Mouse (Mus musculus): ENCODE results near the gene Grid1. TPM values are rescaled to one million over a fixed set of nuclear protein-coding genes. Genes with fewer than 3 reads are reported as not detected.

Gene Grid1
- polyA plus RNA-seq, 1 experiment: 0.24 TPM

- H3K9ac ChIP-seq (ENCODE audit: low read depth, poor library complexity, severe bottlenecking): no peak overlapping the region
- no peak for TF ChIP-seq CTCF (IDR thresholded peaks at IDR 0.05; ENCODE audit: low read depth, low read length)
- TF ChIP-seq POLR2A (IDR thresholded peaks at IDR 0.05; ENCODE audit: insufficient read depth, low read length): no peak
- TF ChIP-seq EP300 (IDR thresholded peaks at IDR 0.05; ENCODE audit: insufficient read depth, low read depth, low read length): no peak
- H3K36me3 ChIP-seq (ENCODE audit: control insufficient read depth, insufficient read depth, low read length, poor library complexity, severe bottlenecking): no peaks in the 10 kb centered on the region
- no peak overlapping the region for H3K27ac ChIP-seq (ENCODE audit: insufficient read depth, low read length)
- no peaks in the 10 kb centered on the region for H3K9me3 ChIP-seq (replicated peaks; ENCODE audit: control insufficient read depth, insufficient read depth, low read length, poor library complexity, severe bottlenecking)
- H3K4me3 ChIP-seq (ENCODE audit: low read depth, low read length): no peak overlapping the region
- H3K4me1 ChIP-seq (ENCODE audit: control insufficient read depth, insufficient read depth, low read length): no peaks in the 10 kb centered on the region
- no peaks in the 10 kb centered on the region for H3K27me3 ChIP-seq (ENCODE audit: control insufficient read depth, insufficient read depth, low read length, poor library complexity, severe bottlenecking)
These were observed 536.1 kb downstream of the Grid1 start for GRCm38 (mm10) chr14:35356011-35356410.

DNA sequence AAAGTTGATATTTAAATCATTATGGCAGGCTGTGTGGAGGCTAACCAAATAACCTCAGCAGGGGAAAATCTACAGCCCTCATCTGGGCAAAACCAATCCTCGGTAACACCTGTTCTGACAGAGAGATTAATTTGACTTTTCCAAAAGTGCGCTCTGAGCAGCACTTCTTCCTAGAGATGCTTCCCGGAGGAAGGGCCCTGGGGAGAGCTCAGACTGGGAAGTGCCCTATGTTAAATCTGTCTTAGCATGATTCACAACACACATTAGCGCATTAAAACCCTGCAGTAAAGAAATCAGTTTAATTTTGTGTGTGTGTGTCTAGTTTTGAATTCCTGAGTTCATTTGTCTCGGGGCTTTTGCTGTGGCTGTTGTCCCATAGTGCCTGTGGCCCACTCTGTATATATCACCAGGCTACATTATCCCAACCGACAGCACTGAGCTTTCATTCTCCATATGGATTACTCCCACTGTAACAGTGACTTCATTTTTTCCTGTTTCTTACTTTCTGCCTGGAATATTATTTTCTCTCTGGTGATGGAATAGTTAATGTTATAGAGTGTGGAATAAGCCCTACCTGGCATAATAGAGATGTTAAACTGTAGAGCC lies 536.7 kb downstream of the Grid1 start:
- H3K27ac ChIP-seq (ENCODE audit: insufficient read depth, low read length): no peak overlapping the region
- H3K9me3 ChIP-seq (replicated peaks; ENCODE audit: control insufficient read depth, insufficient read depth, low read length, poor library complexity, severe bottlenecking): no peaks in the 10 kb centered on the region
- TF ChIP-seq CTCF (IDR thresholded peaks at IDR 0.05; ENCODE audit: low read depth, low read length): no peak
- TF ChIP-seq EP300 (IDR thresholded peaks at IDR 0.05; ENCODE audit: insufficient read depth, low read depth, low read length): no peak
- no peak for TF ChIP-seq POLR2A (IDR thresholded peaks at IDR 0.05; ENCODE audit: insufficient read depth, low read length)
- no peaks in the 10 kb centered on the region for H3K36me3 ChIP-seq (ENCODE audit: control insufficient read depth, insufficient read depth, low read length, poor library complexity, severe bottlenecking)
- no peaks in the 10 kb centered on the region for H3K4me1 ChIP-seq (ENCODE audit: control insufficient read depth, insufficient read depth, low read length)
- H3K27me3 ChIP-seq (ENCODE audit: control insufficient read depth, insufficient read depth, low read length, poor library complexity, severe bottlenecking): no peaks in the 10 kb centered on the region
- no peak overlapping the region for H3K9ac ChIP-seq (ENCODE audit: low read depth, poor library complexity, severe bottlenecking)
- no peak overlapping the region for H3K4me3 ChIP-seq (ENCODE audit: low read depth, low read length)

- Histone ChIP-seq H3K27me3 (ENCODE audit: control insufficient read depth, insufficient read depth, low read length, poor library complexity, severe bottlenecking) (no peaks in the 10 kb centered on the region), H3K27ac (ENCODE audit: insufficient read depth, low read length) (no peak overlapping the region), H3K9me3 (replicated peaks; ENCODE audit: control insufficient read depth, insufficient read depth, low read length, poor library complexity, severe bottlenecking) (no peaks in the 10 kb centered on the region)
These were observed 538.4 kb downstream of the Grid1 start for GRCm38 (mm10) chr14:35358136-35358821.

DNA sequence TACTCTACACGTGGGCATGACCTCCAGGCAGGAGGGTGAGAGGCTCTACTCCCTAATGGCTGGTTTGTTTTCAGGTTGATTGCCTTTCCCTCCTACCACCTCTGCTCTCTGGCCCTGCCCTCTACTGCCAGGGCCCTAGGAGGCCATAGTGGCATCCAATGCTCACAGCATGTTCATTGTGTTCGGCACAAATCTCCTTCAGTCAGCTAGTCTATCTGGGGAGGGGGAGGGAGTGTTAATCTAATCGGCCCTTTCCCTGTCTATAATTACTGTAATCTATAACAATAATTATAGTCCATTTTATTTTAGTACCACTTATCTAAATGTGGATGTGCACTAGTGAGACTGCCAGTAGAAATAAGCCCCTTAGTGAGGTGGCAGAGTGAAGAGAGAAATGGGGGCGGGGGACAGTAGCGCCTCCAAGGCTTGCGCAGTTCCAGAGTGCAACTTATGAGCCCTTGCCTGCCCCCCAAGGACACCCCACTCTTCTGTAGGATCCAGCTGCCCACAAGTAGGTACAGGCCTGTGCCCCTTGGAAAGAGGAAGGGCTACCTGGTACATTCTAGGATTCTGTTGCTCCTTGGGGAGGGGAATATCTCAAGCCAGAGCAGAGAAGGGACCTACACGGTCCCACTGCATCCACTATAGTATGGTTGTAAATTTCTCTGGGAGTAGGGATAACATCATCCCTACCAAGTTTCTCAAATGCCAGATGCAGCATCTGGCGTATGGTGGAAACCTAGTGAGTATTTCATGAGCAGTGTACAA lies 545.5 kb downstream of the Grid1 start:
- no peak for TF ChIP-seq POLR2A (IDR thresholded peaks at IDR 0.05; ENCODE audit: insufficient read depth, low read length)
- TF ChIP-seq CTCF (IDR thresholded peaks at IDR 0.05; ENCODE audit: low read depth, low read length): no peak
- H3K9ac ChIP-seq (ENCODE audit: low read depth, poor library complexity, severe bottlenecking): no peak overlapping the region
- H3K4me3 ChIP-seq (ENCODE audit: low read depth, low read length): no peak overlapping the region
- H3K27me3 ChIP-seq (ENCODE audit: control insufficient read depth, insufficient read depth, low read length, poor library complexity, severe bottlenecking): no peaks in the 10 kb centered on the region
- H3K4me1 ChIP-seq (ENCODE audit: control insufficient read depth, insufficient read depth, low read length): no peaks in the 10 kb centered on the region
- H3K36me3 ChIP-seq (ENCODE audit: control insufficient read depth, insufficient read depth, low read length, poor library complexity, severe bottlenecking): no peaks in the 10 kb centered on the region
- no peak overlapping the region for H3K27ac ChIP-seq (ENCODE audit: insufficient read depth, low read length)
- H3K9me3 ChIP-seq (replicated peaks; ENCODE audit: control insufficient read depth, insufficient read depth, low read length, poor library complexity, severe bottlenecking): no peaks in the 10 kb centered on the region

More at GRCm38 (mm10) chr14:35358136-35358821, 538.4 kb downstream of the Grid1 start:
- Histone ChIP-seq H3K9ac (ENCODE audit: low read depth, poor library complexity, severe bottlenecking) (no peak overlapping the region), H3K4me3 (ENCODE audit: low read depth, low read length) (no peak overlapping the region), H3K4me1 (ENCODE audit: control insufficient read depth, insufficient read depth, low read length) (no peaks in the 10 kb centered on the region), H3K36me3 (ENCODE audit: control insufficient read depth, insufficient read depth, low read length, poor library complexity, severe bottlenecking) (no peaks in the 10 kb centered on the region)
- TF ChIP-seq POLR2A (IDR thresholded peaks at IDR 0.05; ENCODE audit: insufficient read depth, low read length): no peak
- no peak for TF ChIP-seq EP300 (IDR thresholded peaks at IDR 0.05; ENCODE audit: insufficient read depth, low read depth, low read length)
- TF ChIP-seq CTCF (IDR thresholded peaks at IDR 0.05; ENCODE audit: low read depth, low read length): no peak

DNA sequence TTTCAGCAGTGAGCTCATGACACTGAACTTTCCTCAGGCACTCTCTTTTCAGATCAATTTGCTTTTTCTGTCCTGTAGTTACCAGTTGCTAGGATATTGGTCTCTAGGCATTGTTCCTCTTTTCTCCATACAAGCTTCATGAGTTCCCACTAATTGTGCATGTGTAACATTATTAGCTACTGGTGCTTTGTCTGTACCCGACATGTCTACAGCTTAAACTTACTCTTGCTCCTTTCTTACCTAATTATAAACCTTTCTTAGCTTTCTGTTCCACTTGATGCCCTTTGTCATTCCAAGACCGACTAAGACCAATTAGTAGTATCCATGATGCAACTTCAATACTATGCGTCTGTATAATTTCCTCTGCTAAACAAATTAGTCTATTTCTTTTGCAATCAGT lies 554.5 kb downstream of the Grid1 start:
- Histone ChIP-seq H3K4me1 (ENCODE audit: control insufficient read depth, insufficient read depth, low read length) (no peaks in the 10 kb centered on the region), H3K27me3 (ENCODE audit: control insufficient read depth, insufficient read depth, low read length, poor library complexity, severe bottlenecking) (no peaks in the 10 kb centered on the region), H3K4me3 (ENCODE audit: low read depth, low read length) (no peak overlapping the region), H3K9ac (ENCODE audit: low read depth, poor library complexity, severe bottlenecking) (no peak overlapping the region), H3K27ac (ENCODE audit: insufficient read depth, low read length) (no peak overlapping the region), H3K9me3 (replicated peaks; ENCODE audit: control insufficient read depth, insufficient read depth, low read length, poor library complexity, severe bottlenecking) (peaks cover 11% of the 10 kb centered on the region), H3K36me3 (ENCODE audit: control insufficient read depth, insufficient read depth, low read length, poor library complexity, severe bottlenecking) (no peaks in the 10 kb centered on the region)
- no peak for TF ChIP-seq EP300 (IDR thresholded peaks at IDR 0.05; ENCODE audit: insufficient read depth, low read depth, low read length)
- TF ChIP-seq POLR2A (IDR thresholded peaks at IDR 0.05; ENCODE audit: insufficient read depth, low read length): no peak
- no peak for TF ChIP-seq CTCF (IDR thresholded peaks at IDR 0.05; ENCODE audit: low read depth, low read length)

- TF ChIP-seq EP300 (IDR thresholded peaks at IDR 0.05; ENCODE audit: insufficient read depth, low read depth, low read length) (no peak), POLR2A (IDR thresholded peaks at IDR 0.05; ENCODE audit: insufficient read depth, low read length) (no peak), CTCF (IDR thresholded peaks at IDR 0.05; ENCODE audit: low read depth, low read length) (no peak)
- H3K27ac ChIP-seq (ENCODE audit: insufficient read depth, low read length): no peak overlapping the region
- H3K9ac ChIP-seq (ENCODE audit: low read depth, poor library complexity, severe bottlenecking): no peak overlapping the region
- no peaks in the 10 kb centered on the region for H3K36me3 ChIP-seq (ENCODE audit: control insufficient read depth, insufficient read depth, low read length, poor library complexity, severe bottlenecking)
- no peaks in the 10 kb centered on the region for H3K4me1 ChIP-seq (ENCODE audit: control insufficient read depth, insufficient read depth, low read length)
- no peaks in the 10 kb centered on the region for H3K9me3 ChIP-seq (replicated peaks; ENCODE audit: control insufficient read depth, insufficient read depth, low read length, poor library complexity, severe bottlenecking)
- no peak overlapping the region for H3K4me3 ChIP-seq (ENCODE audit: low read depth, low read length)
- H3K27me3 ChIP-seq (ENCODE audit: control insufficient read depth, insufficient read depth, low read length, poor library complexity, severe bottlenecking): no peaks in the 10 kb centered on the region
These were observed 573.7 kb downstream of the Grid1 start for GRCm38 (mm10) chr14:35393591-35393990.
